Mouse (Mus musculus): ENCODE results near the gene Tk1. TPM values are rescaled to one million over a fixed set of nuclear protein-coding genes. Genes with fewer than 3 reads are reported as not detected.

Gene Tk1
- total RNA-seq, 2 experiments from 2014 or later, result 1.0 to 1.9 TPM

- peak in 1 of 2 experiments; percentile 50 for DNase-seq (ENCODE audit: low spot score in 2 of 2)
- H3K4me3 ChIP-seq, result peak within 1 kb of the TSS; percentile 85
- no peak for TF ChIP-seq CTCF (conservative IDR thresholded peaks at IDR 0.05)
- H3K27ac ChIP-seq, result peak within 1 kb of the TSS; percentile 71
Measured at GRCm38 (mm10) chr11:117809407-117810311, 16.2 kb downstream of the Tk1 start, which contains the start of the genes Gm20708 and Syngr2. Gene Gm20708, plus strand, starts transcription at chr11:117809668. Gene Syngr2, plus strand, starts transcription at chr11:117809668.

GRCm38 (mm10) chr11:117806781-117807180 is 19.1 kb downstream of the Tk1 start:
- Histone ChIP-seq H3K27ac (no peak overlapping the region), H3K4me3 (no peak overlapping the region)
- no peak for TF ChIP-seq CTCF (conservative IDR thresholded peaks at IDR 0.05)
- no peak for DNase-seq (ENCODE audit: low spot score in 2 of 2)

GRCm38 (mm10) chr11:117803166-117803688 is 22.7 kb downstream of the Tk1 start:
- DNase-seq (ENCODE audit: low spot score in 2 of 2), result no peak
- no peak overlapping the region for H3K27ac ChIP-seq
- no peak overlapping the region for H3K4me3 ChIP-seq
- TF ChIP-seq CTCF (conservative IDR thresholded peaks at IDR 0.05), result no peak

GRCm38 (mm10) chr11:117801650-117802049 is 24.2 kb downstream of the Tk1 start:
- Histone ChIP-seq H3K27ac (no peak overlapping the region), H3K4me3 (no peak overlapping the region)
- TF ChIP-seq CTCF (conservative IDR thresholded peaks at IDR 0.05), result no peak
- DNase-seq (ENCODE audit: low spot score in 2 of 2), result no peak

GRCm38 (mm10) chr11:117800038-117800437 is 25.9 kb downstream of the Tk1 start:
- TF ChIP-seq CTCF (conservative IDR thresholded peaks at IDR 0.05), result no peak
- H3K27ac ChIP-seq, result no peak overlapping the region
- DNase-seq (ENCODE audit: low spot score in 2 of 2), result no peak
- H3K4me3 ChIP-seq, result no peak overlapping the region

- TF ChIP-seq CTCF (conservative IDR thresholded peaks at IDR 0.05), result no peak
- Histone ChIP-seq H3K4me3 (no peak overlapping the region), H3K27ac (no peak overlapping the region)
- DNase-seq (ENCODE audit: low spot score in 2 of 2), result no peak
Measured at GRCm38 (mm10) chr11:117799174-117799573, 26.7 kb downstream of the Tk1 start.

GRCm38 (mm10) chr11:117798160-117798541 is 27.7 kb downstream of the Tk1 start:
- TF ChIP-seq CTCF (conservative IDR thresholded peaks at IDR 0.05), result no peak
- Histone ChIP-seq H3K27ac (no peak overlapping the region), H3K4me3 (no peak overlapping the region)
- no peak for DNase-seq (ENCODE audit: low spot score in 2 of 2)

GRCm38 (mm10) chr11:117797511-117798159 is 28.3 kb downstream of the Tk1 start, which contains the start of gene 6030468B19Rik:
Gene 6030468B19Rik, plus strand, starts transcription at chr11:117797660.
- no peak within 1 kb of the TSS; the same call in 1 of the 2 replicates for H3K27ac ChIP-seq
- TF ChIP-seq CTCF (conservative IDR thresholded peaks at IDR 0.05), result no peak

GRCm38 (mm10) chr11:117796954-117797353 is 28.9 kb downstream of the Tk1 start:
- no peak overlapping the region for H3K4me3 ChIP-seq
- DNase-seq (ENCODE audit: low spot score in 2 of 2), result no peak
- no peak overlapping the region for H3K27ac ChIP-seq
- no peak for TF ChIP-seq CTCF (conservative IDR thresholded peaks at IDR 0.05)

More at GRCm38 (mm10) chr11:117797511-117798159, 28.3 kb downstream of the Tk1 start, which contains the start of gene 6030468B19Rik:
- no peak for DNase-seq (ENCODE audit: low spot score in 2 of 2)
- H3K4me3 ChIP-seq, result no peak within 1 kb of the TSS

GRCm38 (mm10) chr11:117794035-117794551 is 31.8 kb downstream of the Tk1 start:
- TF ChIP-seq CTCF (conservative IDR thresholded peaks at IDR 0.05), result no peak
- Histone ChIP-seq H3K4me3 (no peak overlapping the region), H3K27ac (no peak overlapping the region)
- DNase-seq (ENCODE audit: low spot score in 2 of 2), result no peak

GRCm38 (mm10) chr11:117792281-117792888 is 33.5 kb downstream of the Tk1 start:
- H3K4me3 ChIP-seq, result no peak overlapping the region
- H3K27ac ChIP-seq, result no peak overlapping the region
- no peak for DNase-seq (ENCODE audit: low spot score in 2 of 2)
- no peak for TF ChIP-seq CTCF (conservative IDR thresholded peaks at IDR 0.05)

GRCm38 (mm10) chr11:117791441-117791761 is 34.5 kb downstream of the Tk1 start:
- Histone ChIP-seq H3K27ac (no peak overlapping the region), H3K4me3 (no peak overlapping the region)
- TF ChIP-seq CTCF (conservative IDR thresholded peaks at IDR 0.05), result no peak
- no peak for DNase-seq (ENCODE audit: low spot score in 2 of 2)

All from layer of hippocampus, adult 2 months (tissue).